Mouse (Mus musculus) adrenal gland, postnatal 25 days (tissue): ENCODE results near the gene Phldb2. TPM values are rescaled to one million over a fixed set of nuclear protein-coding genes. Genes with fewer than 3 reads are reported as not detected.

Source experiments
- DNase-seq: peaks from one replicate; pipeline ENCODE4 v3.0.0; 2021; ENCODE audit warnings: mixed read lengths
- total RNA-seq: library from RNA; stranded (reverse); gene quantifications from 2 replicates; pipeline ENCODE4 v1.2.3, GENCODE M21; 2021

Gene Phldb2
- total RNA-seq, 1 experiment from 2014 or later, result 68.2 TPM

DNA sequence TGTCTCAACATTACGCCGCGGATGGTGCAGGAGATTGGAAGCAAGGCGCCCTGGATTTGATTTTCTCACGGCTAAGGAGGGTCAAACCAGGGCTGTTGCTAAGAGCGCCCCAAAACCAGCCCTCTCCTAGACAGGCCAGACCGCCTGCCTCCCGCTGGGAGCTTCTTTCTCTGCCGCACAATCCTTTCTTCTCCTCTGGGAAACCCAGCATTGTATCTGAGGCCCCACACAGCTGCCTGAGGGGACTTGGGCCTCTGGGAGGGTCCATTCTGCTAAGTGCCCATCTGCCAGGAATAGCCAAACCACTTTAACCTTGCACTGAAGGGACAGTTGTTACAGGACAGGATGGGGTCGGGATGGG is 228.7 kb downstream of the Phldb2 start:
- DNase-seq, result no peak

DNA sequence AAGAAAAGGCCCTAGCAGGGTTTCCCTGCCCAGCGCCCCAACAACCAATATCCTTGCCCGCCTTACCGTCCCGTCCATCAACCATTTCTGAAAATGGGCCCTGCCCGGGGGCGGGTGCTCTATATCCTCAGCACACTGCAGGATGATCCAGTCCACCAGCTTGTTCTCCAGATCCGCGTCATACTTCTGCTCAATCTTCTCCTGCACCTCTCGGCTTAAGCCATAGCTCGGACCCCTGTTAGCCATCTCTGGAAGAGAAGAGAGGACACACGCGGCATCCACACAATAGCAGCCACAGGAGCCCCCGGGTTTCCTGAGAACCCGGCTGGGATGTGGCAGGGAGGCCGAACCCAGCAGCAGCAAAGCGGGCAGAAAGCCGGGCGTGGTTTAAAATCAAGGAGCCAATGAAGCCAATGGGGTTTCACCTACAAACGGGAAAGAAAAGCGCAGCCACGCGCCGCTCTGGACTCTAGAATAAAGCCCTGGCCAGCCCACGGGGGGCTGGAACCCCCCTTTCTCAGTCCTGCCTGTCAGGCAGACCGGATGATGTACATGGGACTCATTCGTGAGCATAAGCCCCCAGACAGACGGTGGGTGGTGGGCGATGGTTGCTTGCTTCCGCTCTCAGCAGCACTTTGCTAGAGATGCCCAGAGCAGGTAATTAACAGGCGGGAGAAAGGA is 229.2 kb downstream of the Phldb2 start, which contains the start of gene Tagln3:
TSS of gene Tagln3 (minus strand) at position 548 of the 681 bp plus-strand sequence.
- peak; percentile 39 for DNase-seq

DNA sequence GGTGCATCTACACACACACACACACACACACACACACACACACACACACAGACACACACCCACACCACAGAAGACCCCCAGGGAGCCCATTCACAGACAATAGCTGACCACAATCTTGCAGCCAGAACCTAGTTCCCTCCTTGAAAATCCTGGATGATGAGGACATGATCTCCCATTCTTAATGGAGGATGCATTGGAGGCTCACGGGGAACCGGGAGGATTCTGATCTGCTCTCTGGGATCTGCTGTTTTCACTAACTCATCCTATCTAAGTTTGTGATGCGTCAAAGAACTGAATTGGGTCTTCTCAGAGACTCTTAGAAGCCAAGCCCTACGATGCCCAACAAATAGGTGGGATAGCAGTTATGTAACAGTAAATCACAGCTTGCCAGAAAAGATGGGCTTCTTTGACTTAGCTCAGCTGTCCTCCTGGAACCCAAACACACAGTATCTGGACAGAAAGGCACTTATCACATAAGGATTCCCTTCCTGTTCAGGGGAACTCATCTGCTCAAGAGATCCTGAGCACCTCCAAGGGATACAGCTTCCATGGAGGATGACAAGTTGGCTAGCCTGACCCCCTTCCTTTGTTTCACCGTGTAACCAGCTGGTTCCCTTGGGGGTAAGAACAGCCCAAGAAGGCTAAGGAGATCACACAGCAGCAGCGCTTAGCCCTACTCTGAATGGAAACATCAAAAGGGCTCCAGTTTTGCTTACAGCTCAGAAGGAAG is 230.1 kb downstream of the Phldb2 start:
- no peak for DNase-seq

DNA sequence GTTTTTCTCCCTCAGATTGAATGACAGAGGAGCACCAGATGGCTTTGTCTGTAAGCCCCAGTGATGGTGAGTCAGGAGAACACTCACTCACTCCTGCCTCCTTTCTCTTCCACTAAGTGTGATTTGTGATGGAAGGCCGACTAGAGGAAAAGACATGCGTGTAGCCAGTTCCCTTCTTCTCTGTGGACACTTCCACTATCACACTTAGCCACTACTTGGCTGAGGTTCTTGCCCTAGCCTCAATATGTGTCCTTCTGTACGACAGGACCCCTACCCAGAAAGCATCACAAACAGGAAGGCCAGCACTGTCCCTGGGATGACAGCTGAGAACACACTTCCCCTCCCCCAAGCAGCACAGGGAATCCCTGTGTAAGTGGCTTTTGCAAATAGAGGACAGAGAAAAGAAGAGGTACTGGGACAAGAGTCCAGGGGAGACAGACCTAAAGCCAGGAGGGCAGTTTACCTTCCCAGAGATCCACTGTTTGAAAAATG is 230.9 kb downstream of the Phldb2 start:
- no peak for DNase-seq

DNA sequence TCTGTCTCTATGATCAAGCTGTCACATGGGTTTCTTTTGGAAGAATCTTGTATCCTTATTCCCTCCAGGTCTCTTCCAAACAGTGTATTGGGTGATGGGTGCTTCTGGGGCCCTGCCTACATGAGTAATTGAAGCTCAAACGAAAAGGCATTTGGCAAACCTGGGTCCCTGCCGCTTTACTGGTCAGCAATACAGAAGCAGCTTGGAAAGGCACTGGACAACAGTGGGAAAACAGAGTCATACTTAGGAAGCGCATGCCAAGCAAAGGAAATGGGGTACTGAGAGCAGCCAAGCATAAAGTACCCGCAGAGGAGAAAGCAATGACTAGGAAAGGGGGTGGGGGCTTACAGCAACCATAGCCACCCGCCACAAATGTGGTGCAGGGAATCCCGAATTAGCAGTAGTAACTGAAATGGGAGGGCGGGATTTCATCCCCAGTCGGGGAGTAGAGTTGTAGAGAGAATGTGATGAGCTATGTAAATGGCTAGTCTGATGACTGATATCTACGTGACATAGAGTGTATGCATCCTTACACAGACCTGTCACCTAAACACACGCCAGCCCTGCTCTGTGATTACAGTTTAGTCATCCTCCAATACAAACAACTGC is 233.3 kb downstream of the Phldb2 start:
- no peak for DNase-seq

DNA sequence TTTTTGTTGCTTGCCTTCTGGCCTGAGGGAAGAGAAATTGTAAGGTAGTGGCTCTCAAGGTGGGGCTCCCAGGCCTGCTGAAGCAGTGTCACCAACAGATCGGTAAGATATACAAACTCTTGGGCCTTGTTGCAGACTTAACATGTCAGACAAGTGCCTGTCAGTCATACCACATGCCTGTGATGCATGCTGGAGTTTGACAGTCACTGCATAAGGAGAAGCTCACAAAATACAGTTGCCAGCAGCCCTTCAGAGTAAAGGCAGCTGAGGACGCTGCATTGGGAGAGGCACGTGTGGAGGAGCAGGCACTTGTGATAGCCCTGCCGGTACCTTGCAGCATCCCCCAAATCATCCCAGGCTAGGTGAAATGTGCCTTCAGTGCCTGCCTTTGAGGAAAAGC is 235.1 kb downstream of the Phldb2 start:
- no peak for DNase-seq

DNA sequence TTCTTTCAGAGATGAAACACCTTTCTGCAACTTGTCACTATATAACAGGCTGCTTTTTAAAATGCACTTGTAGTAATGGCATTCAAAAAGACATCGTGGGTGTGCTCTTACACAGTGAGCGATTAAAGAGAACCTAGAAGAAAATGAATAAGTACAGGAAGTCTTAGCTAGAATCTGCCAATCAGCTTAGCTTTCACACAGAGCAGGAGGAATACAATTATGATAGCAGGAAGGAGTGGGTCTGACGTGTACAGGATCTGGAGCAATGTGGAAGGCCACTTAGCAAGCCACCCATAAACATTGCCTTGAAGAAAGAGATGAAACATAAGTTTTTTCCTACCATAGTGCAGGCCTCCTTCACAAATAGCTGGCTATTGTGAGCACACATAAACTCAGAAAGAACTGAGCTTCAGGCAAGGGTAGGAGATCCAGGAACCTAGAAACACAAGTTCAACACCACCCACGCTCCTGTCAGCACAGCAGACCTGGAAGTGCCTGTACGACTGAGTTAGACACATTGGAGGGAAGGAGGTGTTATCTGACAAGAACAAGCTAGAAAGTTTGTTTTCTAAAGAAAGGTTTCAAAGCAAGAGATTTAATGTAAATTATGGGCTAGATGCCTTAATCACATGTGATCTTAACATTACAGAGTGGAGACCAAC is 238.8 kb downstream of the Phldb2 start:
- DNase-seq, result no peak

DNA sequence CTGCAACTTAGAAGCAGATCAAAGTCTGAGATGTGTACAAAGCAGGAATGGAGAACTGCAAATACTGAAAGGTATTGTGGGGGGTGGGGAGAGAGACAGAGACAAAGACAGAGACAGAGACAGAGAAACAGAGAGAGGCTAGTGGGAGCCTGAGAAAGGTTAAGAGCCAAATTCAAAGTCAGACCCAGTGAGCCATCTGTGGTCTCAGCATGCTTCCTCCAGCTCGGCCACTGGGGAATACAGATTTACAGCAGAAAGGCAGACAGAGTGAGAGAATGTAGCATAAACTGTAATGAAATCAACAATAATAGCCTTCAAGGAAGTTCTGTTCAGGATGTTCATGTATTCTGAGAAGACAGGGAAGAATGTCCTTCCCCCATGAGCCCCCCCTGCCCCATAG is 239.5 kb downstream of the Phldb2 start:
- no peak for DNase-seq

DNA sequence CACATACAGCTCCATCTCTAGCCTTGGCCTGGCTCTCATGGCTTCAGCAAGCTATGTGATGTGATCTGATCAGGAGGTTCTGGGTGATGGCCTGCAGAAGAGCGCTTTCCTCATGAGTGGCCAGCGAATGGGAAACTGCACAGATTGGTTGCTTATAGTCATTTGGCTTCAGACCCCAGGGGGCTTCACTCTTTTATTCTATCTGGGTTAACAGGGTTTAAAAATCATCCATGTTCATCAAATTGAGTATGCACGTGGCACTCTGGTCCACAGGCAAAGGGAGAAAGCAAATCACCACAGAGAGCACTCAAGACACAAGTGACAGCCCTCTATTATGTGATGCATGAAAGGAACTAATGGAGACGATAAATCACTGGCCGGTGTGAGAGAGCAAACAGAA is 240.1 kb downstream of the Phldb2 start:
- DNase-seq, result no peak

DNA sequence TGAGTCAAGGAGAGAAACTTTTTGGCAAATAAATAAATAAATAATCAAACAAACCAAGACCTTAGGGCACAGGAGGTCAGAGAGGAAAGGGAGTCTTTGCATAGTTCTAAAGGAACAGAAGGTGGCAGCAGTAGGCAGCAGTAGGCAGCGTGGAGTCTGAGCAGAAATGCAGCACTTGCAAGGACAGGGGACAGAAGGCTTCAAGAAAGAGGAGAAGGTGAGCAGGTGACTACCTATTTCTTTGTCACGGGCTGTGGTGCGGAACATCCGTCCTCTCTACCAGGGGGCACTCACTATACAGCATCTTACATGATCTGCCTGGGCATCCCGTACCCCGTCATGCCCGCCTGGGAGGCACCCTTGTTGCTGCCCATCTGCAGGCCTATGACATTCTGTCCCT is 242.1 kb downstream of the Phldb2 start:
- no peak for DNase-seq

DNA sequence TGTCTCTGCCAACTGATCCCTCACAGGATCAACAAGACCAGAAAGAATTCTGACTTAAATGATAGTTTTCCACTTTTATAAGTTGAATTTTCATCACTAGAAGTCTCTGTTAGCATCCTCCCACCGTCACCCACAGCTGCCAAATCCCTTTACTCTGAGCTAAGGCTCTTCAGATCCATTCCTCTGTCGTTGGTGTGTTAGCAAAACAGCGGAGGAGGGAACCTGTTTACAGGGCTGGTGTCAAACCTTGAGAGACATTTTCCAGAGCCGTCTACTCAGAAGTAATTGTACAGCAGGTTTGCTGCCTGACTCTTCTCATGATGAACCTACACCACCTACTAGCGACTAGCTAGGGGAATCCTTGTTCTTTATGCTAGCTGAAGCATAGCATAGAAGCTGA is 254.1 kb downstream of the Phldb2 start:
- DNase-seq, result no peak

DNA sequence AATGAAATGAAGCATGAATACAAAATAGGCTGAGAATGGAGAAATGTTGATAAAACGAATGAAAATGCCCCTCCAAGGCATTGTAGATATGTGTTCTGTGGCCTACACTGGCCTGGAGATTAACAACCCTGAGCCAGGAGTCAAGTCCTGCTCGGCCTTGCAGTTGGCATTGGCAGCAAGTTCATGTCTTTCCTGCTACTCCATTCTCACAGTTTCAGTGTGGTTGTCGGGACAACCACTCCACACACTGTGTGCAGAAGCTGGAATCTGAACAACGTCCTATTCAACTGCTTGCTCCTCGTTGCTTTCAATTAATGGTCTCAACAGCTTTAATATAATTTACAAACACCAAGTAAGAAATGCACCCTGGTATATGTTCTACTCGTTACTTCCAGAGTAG is 255.4 kb downstream of the Phldb2 start:
- no peak for DNase-seq

Other genes starting within 250 kb of the Phldb2 start
- 4.9 and 5.0 TPM in 2 replicates for gene Tagln3, start 229.0 kb downstream of the Phldb2 start, total RNA-seq
- 23.3 and 30.0 TPM in 2 replicates for gene Abhd10, start 210.6 kb downstream of the Phldb2 start, total RNA-seq
- 0.67 and 0.81 TPM in 2 replicates for gene Plcxd2, start 56.6 kb upstream of the Phldb2 start, total RNA-seq
- gene Cd96, start 166.7 kb upstream of the Phldb2 start, total RNA-seq, result not detected in 2 replicates
- gene Gm4737, start 201.5 kb upstream of the Phldb2 start, total RNA-seq, result 28.4 and 30.7 TPM in 2 replicates